Mouse (Mus musculus): ENCODE results near the gene Taar7b.

Gene Taar7b

DNA sequence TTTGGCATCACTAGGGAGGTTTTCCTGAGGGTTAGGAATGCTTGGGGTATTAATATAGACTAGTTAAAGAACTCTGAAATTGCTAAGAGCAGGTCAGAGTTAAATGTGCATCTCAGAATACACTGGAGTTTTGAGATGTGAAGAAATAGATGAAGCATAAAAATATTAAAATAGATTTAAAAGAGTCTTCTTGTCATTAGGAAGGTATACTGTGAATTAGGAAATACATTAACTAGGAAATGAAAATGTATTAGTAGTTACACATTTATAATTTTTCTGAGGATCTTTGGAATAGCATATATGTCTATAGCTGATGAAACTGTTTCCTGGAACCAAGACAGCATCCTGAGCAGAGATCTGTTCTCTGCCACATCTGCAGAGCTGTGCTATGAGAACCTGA lies 49.5 kb downstream of the Taar7b start, which contains the start of gene Taar7f:
Gene Taar7f, plus strand, starts transcription at position 301 of the 400 bp plus-strand sequence.
- in situ Hi-C loops (cut with MboI; ENCODE audit: unreplicated experiment in 2 of 2), result no loop called here

Measured in v-Abl transformed pro-B cells (cell line).